Mouse (Mus musculus) thymus, adult 2 months (tissue): Measurements from ENCODE around the gene Elk4.

Source experiments
- CTCF ChIP-seq: fragments of 200-500 bp; IDR thresholded peaks from 2 replicates; pipeline ENCODE4 v1.5.1; 2012; ENCODE audit warnings: mild to moderate bottlenecking, control low read depth, low read length, moderate library complexity, borderline replicate concordance; ENCODE audit not compliant: control insufficient read depth, poor library complexity, insufficient read depth; ENCODE audit errors: extremely low read depth
- POLR2A ChIP-seq: fragments of 200-500 bp; IDR thresholded peaks from 2 replicates; pipeline ENCODE4 v1.6.1; 2012; ENCODE audit warnings: mild to moderate bottlenecking, low read length, control low read depth, moderate library complexity; ENCODE audit not compliant: control insufficient read depth, poor library complexity, insufficient read depth; ENCODE audit errors: extremely low read depth

DNA sequence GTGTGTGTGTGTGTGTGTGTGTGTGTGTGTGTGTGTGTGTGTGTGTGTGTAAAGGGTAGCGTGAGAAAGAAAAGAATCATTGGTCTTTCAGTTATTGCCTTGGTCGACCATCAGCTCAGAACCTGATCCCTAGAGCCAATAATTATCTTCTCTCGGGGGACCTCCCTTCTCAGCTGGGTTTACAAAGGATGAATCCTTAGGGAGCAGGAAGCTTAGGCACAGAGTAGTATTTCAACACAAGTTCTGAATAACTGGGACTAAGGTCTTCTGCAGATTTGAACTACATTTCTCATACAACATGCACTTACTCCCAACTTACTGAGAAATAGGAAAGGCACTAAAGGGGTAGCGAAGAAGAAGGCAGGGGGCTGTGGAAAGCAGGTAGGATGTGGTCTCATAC is 17.9 kb upstream of the Elk4 start:
- TF ChIP-seq CTCF (no peak), POLR2A (no peak)
